Mouse (Mus musculus): Measurements from ENCODE around the gene Prss45.
"Not testable (repeated sequence)": the region's sequence is repeated elsewhere in the genome, so short reads cannot be mapped to it uniquely, and the experiment has no call there.

The Prss45 gene

GRCm38 (mm10) chr9:110834411-110834810 lies at the start of gene Prss45:
Gene Prss45, plus strand, starts transcription at chr9:110834588.
- no peak for DNase-seq

- no peak for DNase-seq
Observed at GRCm38 (mm10) chr9:110788169-110788568, 46.2 kb upstream of the Prss45 start.

GRCm38 (mm10) chr9:110790462-110790861 lies 43.9 kb upstream of the Prss45 start:
- peak; percentile 52 for DNase-seq

- DNase-seq = no peak
Observed at GRCm38 (mm10) chr9:110797013-110797412, 37.4 kb upstream of the Prss45 start.

- DNase-seq = no peak
Observed at GRCm38 (mm10) chr9:110797866-110798265, 36.5 kb upstream of the Prss45 start, which contains the start of gene Prss42. Gene Prss42, plus strand, starts transcription at chr9:110798166.

GRCm38 (mm10) chr9:110800834-110801479 lies 33.4 kb upstream of the Prss45 start:
- DNase-seq = no peak

GRCm38 (mm10) chr9:110803294-110803693 lies 31.1 kb upstream of the Prss45 start:
- no peak for DNase-seq

- DNase-seq = no peak
Observed at GRCm38 (mm10) chr9:110810051-110810450, 24.3 kb upstream of the Prss45 start.

GRCm38 (mm10) chr9:110813789-110814188 lies 20.6 kb upstream of the Prss45 start, which contains the start of gene Prss44:
Gene Prss44, plus strand, starts transcription at chr9:110813994.
- DNase-seq = no peak

- not testable (repeated sequence) for DNase-seq
Observed at GRCm38 (mm10) chr9:110820546-110820945, 13.8 kb upstream of the Prss45 start.

GRCm38 (mm10) chr9:110821436-110821835 lies 13.0 kb upstream of the Prss45 start:
- no peak for DNase-seq

- no peak for DNase-seq
Observed at GRCm38 (mm10) chr9:110825426-110825825, 9.0 kb upstream of the Prss45 start.

GRCm38 (mm10) chr9:110825832-110826231 lies 8.6 kb upstream of the Prss45 start:
- DNase-seq = no peak

- DNase-seq = no peak
Observed at GRCm38 (mm10) chr9:110826390-110826789, 8.0 kb upstream of the Prss45 start, which contains the start of gene Prss43. Gene Prss43, plus strand, starts transcription at chr9:110826690.

- DNase-seq = peak; percentile 13
Observed at GRCm38 (mm10) chr9:110833021-110833420, 1.4 kb upstream of the Prss45 start.

- DNase-seq = no peak
Observed at GRCm38 (mm10) chr9:110834961-110835360, 573 bp downstream of the Prss45 start.

- no peak for DNase-seq
Observed at GRCm38 (mm10) chr9:110836112-110836511, 1.7 kb downstream of the Prss45 start.

GRCm38 (mm10) chr9:110840905-110841304 lies 6.5 kb downstream of the Prss45 start:
- DNase-seq = no peak

- DNase-seq = peak; percentile 29
Observed at GRCm38 (mm10) chr9:110841438-110841837, 7.0 kb downstream of the Prss45 start.

- no peak for DNase-seq
Observed at GRCm38 (mm10) chr9:110844206-110844605, 9.8 kb downstream of the Prss45 start, which contains the start of gene Prss46. Gene Prss46, plus strand, starts transcription at chr9:110844506.

GRCm38 (mm10) chr9:110849162-110849561 lies 14.8 kb downstream of the Prss45 start:
- no peak for DNase-seq

GRCm38 (mm10) chr9:110855903-110856302 lies 21.5 kb downstream of the Prss45 start:
- DNase-seq = no peak

GRCm38 (mm10) chr9:110856920-110857319 lies 22.5 kb downstream of the Prss45 start:
- peak; percentile 40 for DNase-seq

GRCm38 (mm10) chr9:110857781-110858472 lies 23.5 kb downstream of the Prss45 start, which contains the start of gene Prss50:
Gene Prss50, plus strand, starts transcription at chr9:110857967.
- no peak for DNase-seq

Measured in lung, postnatal 10 days (tissue).